Mouse (Mus musculus) heart, embryonic 12.5 days (tissue): ENCODE measurements around the gene Tstd2. TPM values are rescaled to one million over a fixed set of nuclear protein-coding genes. Genes with fewer than 3 reads are reported as not detected.

Experiments
- ATAC-seq: fragments of 200-750 bp; cut with Nextera tagmentation; 2 replicates; pipeline ENCODE4 v1.8.0; 2017; ENCODE audit warnings: moderate TSS enrichment, moderate library complexity; ENCODE audit not compliant: insufficient number of reproducible peaks, low FRiP score
- H3K27ac ChIP-seq: fragments of 300-500 bp; sonication (generic); 2 replicates; pipeline ENCODE4 v1.5.1; 2016; ENCODE audit warnings: mild to moderate bottlenecking, moderate library complexity; ENCODE audit not compliant: poor library complexity, severe bottlenecking
- H3K27me3 ChIP-seq: fragments of 300-500 bp; sonication (generic); replicated peaks from 2 replicates; pipeline ENCODE4 v1.6.1; 2016; ENCODE audit warnings: mild to moderate bottlenecking, moderate library complexity
- H3K36me3 ChIP-seq: fragments of 300-500 bp; sonication (generic); 2 replicates; pipeline ENCODE4 v1.6.1; 2016; ENCODE audit warnings: mild to moderate bottlenecking, moderate library complexity
- H3K4me1 ChIP-seq: fragments of 300-500 bp; sonication (generic); replicated peaks from 2 replicates; pipeline ENCODE4 v1.6.1; 2016; ENCODE audit warnings: mild to moderate bottlenecking
- H3K4me2 ChIP-seq: fragments of 300-500 bp; sonication (generic); 2 replicates; pipeline ENCODE4 v1.6.1; 2016; ENCODE audit warnings: mild to moderate bottlenecking, moderate library complexity
- H3K4me3 ChIP-seq: fragments of 300-500 bp; sonication (generic); 2 replicates; pipeline ENCODE4 v1.5.1; 2016; ENCODE audit warnings: mild to moderate bottlenecking
- H3K9ac ChIP-seq: fragments of 300-500 bp; sonication (generic); 2 replicates; pipeline ENCODE4 v1.6.1; 2016; ENCODE audit warnings: mild to moderate bottlenecking, moderate library complexity
- H3K9me3 ChIP-seq: fragments of 300-500 bp; sonication (generic); replicated peaks from 2 replicates; pipeline ENCODE4 v1.6.1; 2016; ENCODE audit warnings: mild to moderate bottlenecking, moderate library complexity
- WGBS: fragments of 180-500 bp; shearing (Covaris S2); methylation state at CpG from one replicate; pipeline ENCODE4 v1.1.7; 2016; 5-methylcytosine and 5-hydroxymethylcytosine counted together
- polyA plus RNA-seq: library from polyadenylated mRNA; unstranded; fragments of >200 nt; fragmentation: Nextera tagmentation; extraction: Ambion mirVana; gene quantifications from 2 replicates; pipeline ENCODE4 v1.2.1, GENCODE M21; 2016

Tstd2 gene
- 34.2 and 34.9 TPM in 2 replicates for polyA plus RNA-seq

GRCm38 (mm10) chr4:46138287-46139222 is at the start of gene Tstd2, which contains the start of gene Ncbp1:
TSS of gene Tstd2 (minus strand) at chr4:46138694.
TSS of gene Ncbp1 (plus strand) at chr4:46138613.
- H3K4me3 ChIP-seq, result peak within 1 kb of the TSS; percentile 98

GRCm38 (mm10) chr4:46186466-46186865 is 48.0 kb upstream of the Tstd2 start:
- H3K9me3 ChIP-seq, result no peaks in the 10 kb centered on the region
- ATAC-seq, result no peak
- WGBS, result 77% methylated on average over 3 of the region's 3 CpGs
- no peak overlapping the region for H3K27ac ChIP-seq
- H3K27me3 ChIP-seq, result no peaks in the 10 kb centered on the region
- H3K4me1 ChIP-seq, result no peaks in the 10 kb centered on the region
- no peak overlapping the region for H3K4me2 ChIP-seq
- H3K9ac ChIP-seq, result no peak overlapping the region
- peaks cover 83% of the 10 kb centered on the region for H3K36me3 ChIP-seq
- H3K4me3 ChIP-seq, result no peak overlapping the region

More at GRCm38 (mm10) chr4:46138287-46139222, at the start of gene Tstd2, which contains the start of gene Ncbp1:
- Histone ChIP-seq H3K9me3 (no peaks in the 10 kb centered on the region), H3K4me2 (peak within 1 kb of the TSS; percentile 95), H3K36me3 (peaks cover 16% of the 10 kb centered on the region), H3K27me3 (no peaks in the 10 kb centered on the region), H3K4me1 (peaks cover 22% of the 10 kb centered on the region), H3K27ac (peak within 1 kb of the TSS; percentile 100), H3K9ac (peak within 1 kb of the TSS; percentile 97)
- WGBS, result under 1% methylated on average over 89 of the region's 90 CpGs
- ATAC-seq, result peak; percentile 91

- H3K9me3 ChIP-seq, result no peaks in the 10 kb centered on the region
- no peak overlapping the region for H3K4me2 ChIP-seq
- no peak for ATAC-seq
- no peak overlapping the region for H3K9ac ChIP-seq
- peaks cover 85% of the 10 kb centered on the region for H3K36me3 ChIP-seq
- no peaks in the 10 kb centered on the region for H3K4me1 ChIP-seq
- WGBS, result 89% methylated on average over 9 of the region's 9 CpGs
- H3K4me3 ChIP-seq, result no peak overlapping the region
- no peak overlapping the region for H3K27ac ChIP-seq
- no peaks in the 10 kb centered on the region for H3K27me3 ChIP-seq
Measured at GRCm38 (mm10) chr4:46185890-46186289, 47.4 kb upstream of the Tstd2 start.

GRCm38 (mm10) chr4:46185423-46185822 is 46.9 kb upstream of the Tstd2 start:
- Histone ChIP-seq H3K9me3 (no peaks in the 10 kb centered on the region), H3K4me2 (no peak overlapping the region), H3K27me3 (no peaks in the 10 kb centered on the region), H3K36me3 (peaks cover 82% of the 10 kb centered on the region), H3K4me1 (no peaks in the 10 kb centered on the region), H3K9ac (no peak overlapping the region), H3K4me3 (no peak overlapping the region), H3K27ac (no peak overlapping the region)
- ATAC-seq, result no peak
- 70% methylated on average over 8 of the region's 8 CpGs for WGBS

GRCm38 (mm10) chr4:46182181-46182580 is 43.7 kb upstream of the Tstd2 start:
- no peak for ATAC-seq
- H3K9me3 ChIP-seq, result no peaks in the 10 kb centered on the region
- WGBS, result 87% methylated on average over 7 of the region's 7 CpGs

GRCm38 (mm10) chr4:46181168-46181567 is 42.7 kb upstream of the Tstd2 start:
- peaks cover 76% of the 10 kb centered on the region for H3K36me3 ChIP-seq
- H3K27ac ChIP-seq, result no peak overlapping the region
- no peak for ATAC-seq

More at GRCm38 (mm10) chr4:46182181-46182580, 43.7 kb upstream of the Tstd2 start:
- no peaks in the 10 kb centered on the region for H3K27me3 ChIP-seq
- H3K4me3 ChIP-seq, result no peak overlapping the region
- no peak overlapping the region for H3K27ac ChIP-seq
- no peaks in the 10 kb centered on the region for H3K4me1 ChIP-seq
- peaks cover 75% of the 10 kb centered on the region for H3K36me3 ChIP-seq
- no peak overlapping the region for H3K9ac ChIP-seq
- H3K4me2 ChIP-seq, result no peak overlapping the region

GRCm38 (mm10) chr4:46177496-46177895 is 39.0 kb upstream of the Tstd2 start:
- H3K27me3 ChIP-seq, result no peaks in the 10 kb centered on the region
- H3K27ac ChIP-seq, result no peak overlapping the region
- no peaks in the 10 kb centered on the region for H3K9me3 ChIP-seq
- H3K4me3 ChIP-seq, result no peak overlapping the region
- no peak for ATAC-seq
- H3K4me2 ChIP-seq, result no peak overlapping the region
- H3K36me3 ChIP-seq, result peaks cover 76% of the 10 kb centered on the region
- WGBS, result 84% methylated on average over 7 of the region's 7 CpGs
- H3K4me1 ChIP-seq, result no peaks in the 10 kb centered on the region
- H3K9ac ChIP-seq, result no peak overlapping the region

More at GRCm38 (mm10) chr4:46181168-46181567, 42.7 kb upstream of the Tstd2 start:
- no peak overlapping the region for H3K4me3 ChIP-seq
- no peaks in the 10 kb centered on the region for H3K27me3 ChIP-seq
- no peaks in the 10 kb centered on the region for H3K4me1 ChIP-seq
- no peak overlapping the region for H3K4me2 ChIP-seq
- H3K9ac ChIP-seq, result no peak overlapping the region
- no peaks in the 10 kb centered on the region for H3K9me3 ChIP-seq
- 81% methylated on average over 6 of the region's 6 CpGs for WGBS

GRCm38 (mm10) chr4:46177018-46177417 is 38.5 kb upstream of the Tstd2 start:
- Histone ChIP-seq H3K36me3 (peaks cover 75% of the 10 kb centered on the region), H3K9ac (no peak overlapping the region), H3K4me2 (no peak overlapping the region), H3K4me3 (no peak overlapping the region), H3K27ac (no peak overlapping the region), H3K27me3 (no peaks in the 10 kb centered on the region), H3K4me1 (no peaks in the 10 kb centered on the region), H3K9me3 (no peaks in the 10 kb centered on the region)
- ATAC-seq, result no peak
- 63% methylated on average over 5 of the region's 5 CpGs for WGBS

- WGBS, result 70% methylated on average over 4 of the region's 4 CpGs
- H3K9me3 ChIP-seq, result no peaks in the 10 kb centered on the region
- no peak for ATAC-seq
- no peak overlapping the region for H3K27ac ChIP-seq
- H3K9ac ChIP-seq, result no peak overlapping the region
- no peaks in the 10 kb centered on the region for H3K4me1 ChIP-seq
- no peaks in the 10 kb centered on the region for H3K27me3 ChIP-seq
- no peak overlapping the region for H3K4me2 ChIP-seq
- peaks cover 75% of the 10 kb centered on the region for H3K36me3 ChIP-seq
- no peak overlapping the region for H3K4me3 ChIP-seq
Measured at GRCm38 (mm10) chr4:46176313-46176712, 37.8 kb upstream of the Tstd2 start.

- no peak overlapping the region for H3K9ac ChIP-seq
- H3K4me1 ChIP-seq, result no peaks in the 10 kb centered on the region
- no peak overlapping the region for H3K4me3 ChIP-seq
- H3K27me3 ChIP-seq, result no peaks in the 10 kb centered on the region
- no peak for ATAC-seq
- H3K27ac ChIP-seq, result no peak overlapping the region
- WGBS, result 66% methylated on average over 7 of the region's 7 CpGs
- no peak overlapping the region for H3K4me2 ChIP-seq
- no peaks in the 10 kb centered on the region for H3K9me3 ChIP-seq
- peaks cover 90% of the 10 kb centered on the region for H3K36me3 ChIP-seq
Measured at GRCm38 (mm10) chr4:46171761-46172160, 33.3 kb upstream of the Tstd2 start.

GRCm38 (mm10) chr4:46165831-46166230 is 27.3 kb upstream of the Tstd2 start:
- Histone ChIP-seq H3K4me1 (no peaks in the 10 kb centered on the region), H3K9me3 (no peaks in the 10 kb centered on the region), H3K4me2 (no peak overlapping the region), H3K4me3 (no peak overlapping the region), H3K27ac (no peak overlapping the region), H3K9ac (no peak overlapping the region), H3K36me3 (peaks cover 89% of the 10 kb centered on the region), H3K27me3 (no peaks in the 10 kb centered on the region)
- WGBS, result 91% methylated on average over 5 of the region's 5 CpGs
- ATAC-seq, result no peak
